Mouse (Mus musculus) cortical plate, adult 2 months (tissue): ENCODE measurements around the gene Fpgs.

Experiments used
- CTCF ChIP-seq: fragments of 200-500 bp; IDR thresholded peaks from 2 replicates; pipeline ENCODE4 v1.5.1; 2011; ENCODE audit warnings: mild to moderate bottlenecking, control low read depth, low read length; ENCODE audit not compliant: insufficient read depth; ENCODE audit errors: extremely low read depth
- POLR2A ChIP-seq: fragments of 200-500 bp; IDR thresholded peaks from 2 replicates; pipeline ENCODE4 v1.6.1; 2011; ENCODE audit warnings: mild to moderate bottlenecking, low read length, control low read depth; ENCODE audit not compliant: insufficient read depth; ENCODE audit errors: extremely low read depth

DNA sequence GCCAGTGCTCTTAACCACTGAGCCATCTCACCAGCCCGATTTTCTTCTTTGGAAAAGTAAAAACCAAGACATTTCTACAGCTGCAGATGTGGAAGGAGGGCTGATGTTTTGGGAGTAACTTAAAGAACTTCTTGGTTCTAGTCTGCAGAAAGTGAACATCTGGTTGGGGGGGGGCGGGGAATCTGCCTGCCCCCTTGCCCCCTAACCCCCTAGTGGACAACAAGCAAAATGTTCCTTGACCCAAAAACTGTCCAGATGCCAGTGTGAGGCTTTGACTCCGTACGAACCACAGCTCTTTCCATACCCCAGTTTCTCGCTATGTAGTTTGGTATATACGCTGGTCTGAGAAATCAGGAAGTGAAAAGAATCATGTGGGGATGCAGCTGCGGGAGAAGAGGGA is 46.3 kb upstream of the Fpgs start:
- TF ChIP-seq CTCF (no peak), POLR2A (no peak)
